Mouse (Mus musculus) bone marrow, adult 2 months (tissue): Measurements from ENCODE around the gene Plekhg5. TPM values are rescaled to one million over a fixed set of nuclear protein-coding genes. Genes with fewer than 3 reads are reported as not detected.
"Not testable (repeated sequence)": the region's sequence is repeated elsewhere in the genome, so short reads cannot be mapped to it uniquely, and the experiment has no call there.

Source experiments
- H3K27ac ChIP-seq: fragments of 200-500 bp; 2 replicates; pipeline ENCODE4 v1.5.1; 2012; ENCODE audit warnings: low read depth, mild to moderate bottlenecking, control low read depth, inconsistent platforms, low read length; ENCODE audit not compliant: control insufficient read depth, poor library complexity, insufficient read depth
- H3K4me1 ChIP-seq: fragments of 200-500 bp; 2 replicates; pipeline ENCODE4 v1.6.1; 2011; ENCODE audit warnings: low read length; ENCODE audit not compliant: control insufficient read depth, insufficient read depth
- H3K4me3 ChIP-seq: fragments of 200-500 bp; replicated peaks from 2 replicates; pipeline ENCODE3; 2011; ENCODE audit warnings: mild to moderate bottlenecking, low read depth, low read length, control low read depth; ENCODE audit not compliant: control insufficient read depth
- CTCF ChIP-seq: fragments of 200-500 bp; IDR thresholded peaks from 2 replicates; pipeline ENCODE4 v1.5.1; 2011; ENCODE audit warnings: low read length, control low read depth; ENCODE audit not compliant: control insufficient read depth, insufficient read depth
- POLR2A ChIP-seq: fragments of 200-500 bp; IDR thresholded peaks from 2 replicates; pipeline ENCODE4 v1.6.1; 2011; ENCODE audit warnings: low read depth, mild to moderate bottlenecking, control low read depth, low read length, borderline replicate concordance; ENCODE audit not compliant: control insufficient read depth
- WGBS: fragments of 180-500 bp; shearing (Covaris S2); methylation state at CpG from one replicate; pipeline ENCODE4 v1.1.7; 2018; 5-methylcytosine and 5-hydroxymethylcytosine counted together
- polyA plus RNA-seq: library from polyadenylated mRNA; stranded (reverse); fragments of >200 nt; gene quantifications from 2 replicates; pipeline ENCODE4 v1.2.4, GENCODE M21; 2011; ENCODE audit warnings: low replicate concordance; ENCODE audit not compliant: missing spikeins, insufficient read depth, insufficient read length

Gene Plekhg5
- 6.5 and 6.6 TPM in 2 replicates for polyA plus RNA-seq

GRCm38 (mm10) chr4:152072121-152072601 lies at the start of gene Plekhg5:
Plekhg5 (plus strand) TSS chr4:152072498.
- WGBS: 2% methylated on average over 10 of the region's 10 CpGs
- Histone ChIP-seq H3K4me3 (no peak within 1 kb of the TSS), H3K4me1 (no peaks in the 10 kb centered on the region; the same call in 1 of the 2 replicates), H3K27ac (no peak within 1 kb of the TSS; the same call in 1 of the 2 replicates)
- TF ChIP-seq CTCF (no peak), POLR2A (no peak)

GRCm38 (mm10) chr4:152022506-152022905 lies 49.8 kb upstream of the Plekhg5 start:
- Histone ChIP-seq H3K27ac (no peak overlapping the region), H3K4me3 (no peak overlapping the region), H3K4me1 (peaks cover 2% of the 10 kb centered on the region)
- no peak for TF ChIP-seq POLR2A
- no peak for TF ChIP-seq CTCF
- WGBS: 85% methylated on average over 8 of the region's 8 CpGs

- no peak for TF ChIP-seq CTCF
- TF ChIP-seq POLR2A: no peak
- peaks cover 2% of the 10 kb centered on the region for H3K4me1 ChIP-seq
- no peak overlapping the region for H3K27ac ChIP-seq
- H3K4me3 ChIP-seq: no peak overlapping the region
- 86% methylated on average over 11 of the region's 11 CpGs for WGBS
Measured at GRCm38 (mm10) chr4:152024525-152024924, 47.8 kb upstream of the Plekhg5 start.

- Histone ChIP-seq H3K27ac (peak overlapping the region; percentile 69), H3K4me3 (peak overlapping the region; percentile 79), H3K4me1 (peaks cover 2% of the 10 kb centered on the region)
- 5% methylated on average over 41 of the region's 41 CpGs for WGBS
- TF ChIP-seq CTCF (no peak), POLR2A (no peak)
Measured at GRCm38 (mm10) chr4:152026751-152027508, 45.4 kb upstream of the Plekhg5 start.

- H3K4me1 ChIP-seq: peaks cover 2% of the 10 kb centered on the region
- H3K4me3 ChIP-seq: peak within 1 kb of the TSS; percentile 79
- TF ChIP-seq CTCF: 0 out of 2 replicates have a peak, but pooled peaks have one; percentile 2
- TF ChIP-seq POLR2A: peak; percentile 75; the same call in 1 of the 2 replicates
- H3K27ac ChIP-seq: peak within 1 kb of the TSS; percentile 69
- under 1% methylated on average over 34 of the region's 35 CpGs for WGBS
Measured at GRCm38 (mm10) chr4:152027524-152027923, 44.8 kb upstream of the Plekhg5 start, which contains the start of gene Zbtb48. Zbtb48 (minus strand) TSS chr4:152027671.

- 85% methylated on average over 15 of the region's 15 CpGs for WGBS
- Histone ChIP-seq H3K4me1 (peaks cover 2% of the 10 kb centered on the region), H3K4me3 (no peak overlapping the region), H3K27ac (no peak overlapping the region)
- TF ChIP-seq POLR2A: no peak
Measured at GRCm38 (mm10) chr4:152028456-152028855, 43.8 kb upstream of the Plekhg5 start.

GRCm38 (mm10) chr4:152029087-152029486 lies 43.2 kb upstream of the Plekhg5 start:
- WGBS: 41% methylated on average over 5 of the region's 5 CpGs
- H3K4me3 ChIP-seq: no peak overlapping the region
- no peak overlapping the region for H3K27ac ChIP-seq
- TF ChIP-seq CTCF (peak; percentile 1; the same call in 1 of the 2 replicates), POLR2A (no peak)
- H3K4me1 ChIP-seq: peaks cover 2% of the 10 kb centered on the region

GRCm38 (mm10) chr4:152029997-152030396 lies 42.3 kb upstream of the Plekhg5 start:
- Histone ChIP-seq H3K4me3 (no peak overlapping the region), H3K27ac (no peak overlapping the region), H3K4me1 (peaks cover 2% of the 10 kb centered on the region)
- TF ChIP-seq CTCF (no peak), POLR2A (no peak)
- 68% methylated on average over 4 of the region's 4 CpGs for WGBS

GRCm38 (mm10) chr4:152032922-152033321 lies 39.4 kb upstream of the Plekhg5 start:
- H3K4me1 ChIP-seq: no peaks in the 10 kb centered on the region; the same call in 1 of the 2 replicates
- TF ChIP-seq CTCF (no peak), POLR2A (no peak)
- 90% methylated on average over 13 of the region's 13 CpGs for WGBS
- H3K4me3 ChIP-seq: no peak overlapping the region
- no peak overlapping the region for H3K27ac ChIP-seq

- H3K27ac ChIP-seq, H3K4me3 ChIP-seq, H3K4me1 ChIP-seq: not testable (repeated sequence)
- 82% methylated on average over 6 of the region's 6 CpGs for WGBS
Measured at GRCm38 (mm10) chr4:152036464-152036863, 35.8 kb upstream of the Plekhg5 start.
